Mouse (Mus musculus) stomach, embryonic 16.5 days (tissue): Measurements from ENCODE around the gene Zim1. TPM values are rescaled to one million over a fixed set of nuclear protein-coding genes. Genes with fewer than 3 reads are reported as not detected.

Experiments used
- ATAC-seq: fragments of 200-750 bp; cut with Nextera tagmentation; 2 replicates; pipeline ENCODE4 v1.8.0; 2017; ENCODE audit warnings: moderate number of reproducible peaks, moderate TSS enrichment; ENCODE audit not compliant: insufficient read depth, low FRiP score
- H3K27ac ChIP-seq: fragments of 300-500 bp; sonication (generic); 2 replicates; pipeline ENCODE4 v1.5.1; 2014; ENCODE audit warnings: low read length
- H3K27me3 ChIP-seq: fragments of 300-500 bp; sonication (generic); 2 replicates; pipeline ENCODE4 v1.6.1; 2014; ENCODE audit warnings: low read length, control low read depth, mixed read lengths; ENCODE audit not compliant: control insufficient read depth, insufficient read depth
- H3K36me3 ChIP-seq: fragments of 300-500 bp; sonication (generic); 2 replicates; pipeline ENCODE4 v1.6.1; 2014; ENCODE audit warnings: low read length; ENCODE audit not compliant: control insufficient read depth, insufficient read depth
- H3K4me1 ChIP-seq: fragments of 300-500 bp; sonication (generic); 2 replicates; pipeline ENCODE4 v1.6.1; 2014; ENCODE audit warnings: low read length, control low read depth, mixed read lengths; ENCODE audit not compliant: control insufficient read depth, insufficient read depth
- H3K4me2 ChIP-seq: fragments of 300-500 bp; sonication (generic); 2 replicates; pipeline ENCODE4 v1.6.1; 2014; ENCODE audit warnings: low read depth, low read length, mixed read lengths
- H3K4me3 ChIP-seq: fragments of 300-500 bp; sonication (generic); replicated peaks from 2 replicates; pipeline ENCODE4 v1.5.1; 2014; ENCODE audit warnings: mild to moderate bottlenecking, low read length
- H3K9ac ChIP-seq: fragments of 300-500 bp; sonication (generic); 2 replicates; pipeline ENCODE4 v1.6.1; 2014; ENCODE audit warnings: low read length
- H3K9me3 ChIP-seq: fragments of 300-500 bp; sonication (generic); replicated peaks from 2 replicates; pipeline ENCODE4 v1.6.1; 2016; ENCODE audit warnings: low read length, control low read depth; ENCODE audit not compliant: control insufficient read depth
- WGBS: fragments of 180-500 bp; shearing (Covaris S2); extraction: QIAGEN DNeasy Blood & Tissue Kit; methylation state at CpG from one replicate; pipeline ENCODE4 v1.1.7; 2014; 5-methylcytosine and 5-hydroxymethylcytosine counted together
- polyA plus RNA-seq: library from polyadenylated mRNA; unstranded; fragments of >200 nt; fragmentation: Nextera tagmentation; extraction: Ambion mirVana; gene quantifications from 2 replicates; pipeline ENCODE4 v1.2.1, GENCODE M21; 2015

The Zim1 gene
- 4.9 and 7.0 TPM in 2 replicates for polyA plus RNA-seq

GRCm38 (mm10) chr7:6696241-6697045 lies at the start of gene Zim1:
Gene Zim1, minus strand, starts transcription at chr7:6696450.
- Histone ChIP-seq H3K4me1 (no peaks in the 10 kb centered on the region), H3K9ac (peak within 1 kb of the TSS; percentile 61), H3K27ac (no peak within 1 kb of the TSS), H3K4me2 (peak within 1 kb of the TSS; percentile 63), H3K4me3 (peak within 1 kb of the TSS; percentile 51), H3K36me3 (no peaks in the 10 kb centered on the region), H3K27me3 (no peaks in the 10 kb centered on the region), H3K9me3 (no peaks in the 10 kb centered on the region)
- WGBS = 10% methylated on average over 32 of the region's 32 CpGs
- peak; percentile 100 for ATAC-seq

DNA sequence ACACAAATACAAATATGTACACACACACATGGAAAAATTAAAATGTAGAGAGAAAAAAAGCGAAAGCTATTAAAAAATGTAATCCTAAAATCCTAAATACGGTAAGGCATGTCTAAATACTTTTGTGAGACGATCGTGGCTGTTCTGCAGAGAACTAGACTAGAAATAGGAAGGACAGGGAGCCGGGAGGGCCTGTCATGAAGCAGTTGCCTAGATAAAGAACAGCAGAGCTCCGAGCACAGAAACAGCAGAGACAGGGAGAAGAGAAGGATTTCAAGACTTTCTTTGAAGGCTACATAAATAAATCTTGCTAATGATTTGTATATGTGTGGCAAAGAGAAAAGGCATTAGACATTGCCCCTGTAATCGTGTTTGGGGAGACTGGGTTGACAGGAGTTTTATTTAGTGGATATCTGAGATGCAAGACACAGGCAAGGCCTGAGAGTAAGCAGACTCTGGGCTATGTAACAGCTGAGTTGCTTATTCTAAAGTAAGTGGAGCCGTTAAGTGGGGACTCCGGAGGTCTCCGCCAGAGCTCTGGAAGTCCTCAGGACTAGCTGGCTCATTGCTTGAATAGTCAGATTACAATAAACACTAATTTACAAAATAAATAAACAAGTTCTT lies 48.1 kb upstream of the Zim1 start:
- H3K36me3 ChIP-seq = no peaks in the 10 kb centered on the region
- no peaks in the 10 kb centered on the region for H3K9me3 ChIP-seq
- H3K27me3 ChIP-seq = no peaks in the 10 kb centered on the region
- ATAC-seq = peak; percentile 79
- H3K4me2 ChIP-seq = no peak overlapping the region
- H3K27ac ChIP-seq = peak overlapping the region; percentile 46
- WGBS = 36% methylated on average over 10 of the region's 10 CpGs
- H3K4me1 ChIP-seq = peaks cover 8% of the 10 kb centered on the region
- H3K9ac ChIP-seq = no peak overlapping the region
- H3K4me3 ChIP-seq = no peak overlapping the region

GRCm38 (mm10) chr7:6736060-6736459 lies 39.8 kb upstream of the Zim1 start:
- H3K4me3 ChIP-seq = no peak overlapping the region
- H3K4me1 ChIP-seq = no peaks in the 10 kb centered on the region
- WGBS = 68% methylated on average over 1 of the region's 1 CpGs
- no peaks in the 10 kb centered on the region for H3K27me3 ChIP-seq
- no peak for ATAC-seq
- H3K9ac ChIP-seq = no peak overlapping the region
- no peaks in the 10 kb centered on the region for H3K9me3 ChIP-seq
- H3K4me2 ChIP-seq = no peak overlapping the region
- no peak overlapping the region for H3K27ac ChIP-seq
- H3K36me3 ChIP-seq = no peaks in the 10 kb centered on the region

DNA sequence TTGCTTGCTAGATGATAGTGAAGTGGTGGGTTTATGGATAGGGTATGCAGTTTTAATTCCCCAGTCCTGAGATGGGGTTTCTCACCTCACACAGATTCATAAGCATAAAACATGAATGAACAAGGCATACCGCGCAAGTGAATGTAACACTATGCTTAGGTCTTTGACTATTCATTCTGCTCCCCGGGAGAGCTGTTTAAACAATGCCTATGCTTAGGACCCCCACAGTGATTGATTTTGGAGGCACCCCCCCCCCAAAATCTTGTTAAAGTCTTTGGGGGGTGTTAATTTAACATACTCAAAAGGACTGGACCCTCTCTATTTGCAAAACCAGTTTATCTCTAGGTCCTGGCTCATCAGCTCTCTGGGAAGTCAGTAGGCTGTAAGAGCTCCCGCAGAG lies 35.7 kb upstream of the Zim1 start:
- Histone ChIP-seq H3K27ac (no peak overlapping the region), H3K4me1 (no peaks in the 10 kb centered on the region), H3K27me3 (no peaks in the 10 kb centered on the region), H3K4me2 (peak overlapping the region; percentile 51), H3K4me3 (peak overlapping the region; percentile 59), H3K36me3 (no peaks in the 10 kb centered on the region), H3K9me3 (peaks cover 33% of the 10 kb centered on the region), H3K9ac (peak overlapping the region; percentile 60)
- no peak for ATAC-seq
- 53% methylated on average over 4 of the region's 4 CpGs for WGBS

DNA sequence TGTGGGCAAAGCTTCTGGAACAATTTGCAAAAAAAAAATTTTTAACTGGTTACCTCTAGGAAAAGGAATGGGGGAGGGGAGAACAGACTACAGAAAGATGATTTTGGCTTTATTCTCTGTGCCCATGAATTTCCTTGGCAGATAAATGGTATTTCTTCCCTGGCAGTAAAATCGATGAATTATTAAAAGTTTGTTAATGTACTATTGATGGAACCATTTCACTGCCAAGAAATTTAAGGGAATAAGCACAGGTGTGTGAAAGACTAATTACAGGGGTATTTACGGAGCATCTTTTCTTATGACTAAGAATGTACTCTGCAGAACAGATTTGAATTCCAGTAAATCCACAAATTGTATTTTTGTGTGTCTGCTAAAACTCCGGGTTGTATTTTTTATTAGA lies 35.1 kb upstream of the Zim1 start:
- Histone ChIP-seq H3K9me3 (peaks cover 33% of the 10 kb centered on the region), H3K4me3 (peak overlapping the region; percentile 59), H3K9ac (no peak overlapping the region), H3K4me2 (peak overlapping the region; percentile 51), H3K27me3 (no peaks in the 10 kb centered on the region), H3K36me3 (no peaks in the 10 kb centered on the region), H3K4me1 (no peaks in the 10 kb centered on the region), H3K27ac (no peak overlapping the region)
- ATAC-seq = no peak
- 43% methylated on average over 3 of the region's 3 CpGs for WGBS

DNA sequence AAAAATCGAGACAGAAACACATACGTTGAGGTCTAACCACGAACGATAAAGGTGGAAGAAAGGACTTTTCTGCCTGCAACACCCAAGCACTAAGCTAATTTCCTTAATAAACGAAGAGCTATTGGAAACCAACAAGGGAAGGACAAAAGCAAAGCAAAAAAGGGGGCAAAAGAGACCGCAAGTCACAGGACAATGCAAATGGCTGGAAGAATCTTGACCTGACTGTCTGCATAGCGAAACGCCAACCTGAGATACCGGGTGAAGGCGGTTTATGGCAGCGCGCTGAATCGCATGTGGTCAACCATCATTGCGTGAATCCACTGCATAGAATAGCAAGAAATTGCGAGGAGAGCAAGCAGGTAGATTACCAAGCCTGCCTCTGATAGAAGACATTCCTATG lies 34.6 kb upstream of the Zim1 start:
- no peaks in the 10 kb centered on the region for H3K27me3 ChIP-seq
- H3K4me1 ChIP-seq = no peaks in the 10 kb centered on the region
- H3K9me3 ChIP-seq = peaks cover 33% of the 10 kb centered on the region
- H3K4me3 ChIP-seq = peak overlapping the region; percentile 59
- H3K9ac ChIP-seq = peak overlapping the region; percentile 55
- H3K27ac ChIP-seq = peak overlapping the region; percentile 40
- ATAC-seq = no peak
- WGBS = 48% methylated on average over 15 of the region's 15 CpGs
- H3K36me3 ChIP-seq = no peaks in the 10 kb centered on the region
- peak overlapping the region; percentile 51 for H3K4me2 ChIP-seq

DNA sequence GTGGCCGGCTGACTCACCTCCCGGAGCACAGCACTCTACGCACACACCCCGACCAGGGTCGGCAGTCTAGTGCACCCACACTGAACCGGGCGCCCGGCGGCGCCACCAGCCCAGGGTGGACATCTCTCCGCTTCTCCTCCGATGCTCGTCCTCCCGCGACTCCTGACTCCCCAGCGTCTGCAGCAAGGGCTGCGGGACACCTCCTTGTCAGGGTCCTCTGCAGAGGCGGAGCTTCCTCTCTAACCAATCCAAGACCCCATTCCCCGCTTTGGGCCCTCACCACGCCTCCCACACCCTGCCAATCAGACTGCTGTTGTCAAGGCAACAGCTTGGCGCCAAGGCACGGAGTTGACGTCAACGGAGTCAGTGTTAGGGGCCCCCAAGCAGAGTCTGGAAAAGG lies 34.0 kb upstream of the Zim1 start, which contains the start of the genes Peg3 and Usp29:
TSS of gene Peg3 (minus strand) at position 191 of the 400 bp plus-strand sequence.
TSS of gene Usp29 (plus strand) at position 338 of the 400 bp plus-strand sequence.
- Histone ChIP-seq H3K36me3 (no peaks in the 10 kb centered on the region), H3K27ac (peak within 1 kb of the TSS; percentile 83), H3K4me2 (peak within 1 kb of the TSS; percentile 53), H3K9me3 (peaks cover 33% of the 10 kb centered on the region), H3K27me3 (no peaks in the 10 kb centered on the region), H3K4me3 (peak within 1 kb of the TSS; percentile 59), H3K9ac (peak within 1 kb of the TSS; percentile 74), H3K4me1 (no peaks in the 10 kb centered on the region)
- 52% methylated on average over 24 of the region's 24 CpGs for WGBS
- ATAC-seq = peak; percentile 51

- WGBS = 54% methylated on average over 37 of the region's 37 CpGs
- peak overlapping the region; percentile 74 for H3K9ac ChIP-seq
- no peaks in the 10 kb centered on the region for H3K4me1 ChIP-seq
- H3K4me3 ChIP-seq = peak overlapping the region; percentile 59
- H3K36me3 ChIP-seq = no peaks in the 10 kb centered on the region
- peak overlapping the region; percentile 53 for H3K4me2 ChIP-seq
- ATAC-seq = peak; percentile 71
- H3K9me3 ChIP-seq = peaks cover 33% of the 10 kb centered on the region
- H3K27ac ChIP-seq = peak overlapping the region; percentile 83
- no peaks in the 10 kb centered on the region for H3K27me3 ChIP-seq
These were observed 33.0 kb upstream of the Zim1 start for GRCm38 (mm10) chr7:6729061-6729817.
